Comparison of ENCODE assay signal across 19 mouse cellular contexts in the genomic region with DNA sequence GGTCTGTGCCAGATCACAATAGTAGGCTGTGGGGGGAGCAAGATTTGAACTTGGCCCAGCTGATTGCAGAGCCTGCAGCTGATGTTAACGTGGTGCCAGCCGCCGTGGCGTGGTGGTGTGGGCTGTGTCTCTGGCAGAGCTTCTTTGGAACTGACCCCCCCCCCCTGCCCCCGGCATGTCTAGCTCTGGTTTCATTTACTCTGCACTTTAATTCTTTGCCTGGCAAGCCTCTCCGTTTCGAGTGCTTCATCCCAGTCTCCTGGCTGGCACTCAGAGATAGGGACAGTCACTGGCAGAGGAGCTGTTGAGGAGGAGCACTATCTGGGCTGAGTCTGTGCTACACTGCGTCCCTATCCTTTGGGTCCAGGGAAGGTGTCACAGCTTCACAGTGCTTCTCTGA.
A peak's percentile ranks its signal among the peaks of the same experiment; 100 is the strongest.
DNase-seq lines count a peak whose midpoint lies in the region; ATAC-seq lines count a peak whose summit lies in the region.
"Had no signal": no experiment of that assay in that cellular context is flagged by ENCODE, and none has a peak within 500 bp of the region (broad histone marks: within the 10 kb centered on the region; RNA-seq: fewer than 3 reads in every experiment).

No protein-coding gene starts in this region.

- H3K36me3 ChIP-seq in hindbrain, embryonic 10.5 days = no peaks in the 10 kb centered on the region
- H3K36me3 ChIP-seq in hindbrain, embryonic 14.5 days (replicated peaks; ENCODE audit: control insufficient read depth, insufficient read depth) = no peaks in the 10 kb centered on the region
- H3K36me3 ChIP-seq in neural tube, embryonic 13.5 days = no peaks in the 10 kb centered on the region
- no peaks in the 10 kb centered on the region for H3K36me3 ChIP-seq in heart, embryonic 12.5 days
- H3K36me3 ChIP-seq: embryonic facial prominence, embryonic 12.5 days; forebrain, embryonic 15.5 days; intestine, embryonic 15.5 days had no signal

- H3K9ac ChIP-seq in hindbrain, embryonic 14.5 days = no peak overlapping the region
- peak overlapping the region; percentile 8; the same call in 1 of the 2 replicates for H3K9ac ChIP-seq in neural tube, embryonic 13.5 days
- no peak overlapping the region for H3K9ac ChIP-seq in heart, embryonic 12.5 days
- H3K9ac ChIP-seq: embryonic facial prominence, embryonic 12.5 days; forebrain, embryonic 15.5 days; intestine, embryonic 15.5 days had no signal

- no peaks in the 10 kb centered on the region for H3K9me3 ChIP-seq in hindbrain, embryonic 10.5 days
- no peaks in the 10 kb centered on the region for H3K9me3 ChIP-seq in hindbrain, embryonic 14.5 days (ENCODE audit: control insufficient read depth, low read length)
- no peaks in the 10 kb centered on the region for H3K9me3 ChIP-seq in neural tube, embryonic 13.5 days
- H3K9me3 ChIP-seq in heart, embryonic 12.5 days (replicated peaks) = no peaks in the 10 kb centered on the region
- H3K9me3 ChIP-seq: embryonic facial prominence, embryonic 12.5 days; forebrain, embryonic 15.5 days; intestine, embryonic 15.5 days had no signal

- no peak for ATAC-seq in hindbrain, embryonic 14.5 days (ENCODE audit: low FRiP score)
- ATAC-seq in neural tube, embryonic 13.5 days (ENCODE audit: low read depth) = no peak
- ATAC-seq in heart, embryonic 12.5 days (ENCODE audit: insufficient number of reproducible peaks, low FRiP score) = no peak
- ATAC-seq: forebrain, embryonic 15.5 days; intestine, embryonic 15.5 days had no signal

- H3K4me3 ChIP-seq in hindbrain, embryonic 10.5 days = no peak overlapping the region
- H3K4me3 ChIP-seq in hindbrain, embryonic 14.5 days (replicated peaks; ENCODE audit: low read length) = no peak overlapping the region
- H3K4me3 ChIP-seq in neural tube, embryonic 13.5 days = no peak overlapping the region
- H3K4me3 ChIP-seq in heart, embryonic 12.5 days = no peak overlapping the region
- H3K4me3 ChIP-seq: embryonic facial prominence, embryonic 12.5 days; forebrain, embryonic 15.5 days; intestine, embryonic 15.5 days had no signal

- H3K27me3 ChIP-seq in hindbrain, embryonic 10.5 days (ENCODE audit: insufficient read depth, poor library complexity, severe bottlenecking) = no peaks in the 10 kb centered on the region; the same call in 1 of the 2 replicates
- H3K27me3 ChIP-seq in hindbrain, embryonic 14.5 days (ENCODE audit: control insufficient read depth, insufficient read depth, low read length) = no peaks in the 10 kb centered on the region
- no peaks in the 10 kb centered on the region for H3K27me3 ChIP-seq in neural tube, embryonic 13.5 days
- H3K27me3 ChIP-seq in heart, embryonic 12.5 days (replicated peaks) = no peaks in the 10 kb centered on the region
- H3K27me3 ChIP-seq: intestine, embryonic 15.5 days had no signal

- peaks cover 59% of the 10 kb centered on the region for H3K4me1 ChIP-seq in hindbrain, embryonic 10.5 days (replicated peaks)
- peaks cover 35% of the 10 kb centered on the region for H3K4me1 ChIP-seq in hindbrain, embryonic 14.5 days (replicated peaks; ENCODE audit: control insufficient read depth, insufficient read depth, low read length)
- peaks cover 62% of the 10 kb centered on the region for H3K4me1 ChIP-seq in neural tube, embryonic 13.5 days (replicated peaks)
- peaks cover 48% of the 10 kb centered on the region for H3K4me1 ChIP-seq in heart, embryonic 12.5 days (replicated peaks)

- 85% methylated on average over 8 of the region's 8 CpGs for WGBS in hindbrain, embryonic 10.5 days
- WGBS in hindbrain, embryonic 14.5 days = 77% methylated on average over 8 of the region's 8 CpGs
- 84% methylated on average over 8 of the region's 8 CpGs for WGBS in neural tube, embryonic 13.5 days
- WGBS in heart, embryonic 12.5 days = 52% methylated on average over 8 of the region's 8 CpGs

- peak overlapping the region; percentile 17; the same call in 1 of the 2 replicates for H3K27ac ChIP-seq in hindbrain, embryonic 10.5 days
- H3K27ac ChIP-seq in hindbrain, embryonic 14.5 days = no peak overlapping the region
- no peak overlapping the region for H3K27ac ChIP-seq in neural tube, embryonic 13.5 days (replicated peaks)
- H3K27ac ChIP-seq in heart, embryonic 12.5 days (ENCODE audit: poor library complexity, severe bottlenecking) = no peak overlapping the region
- H3K27ac ChIP-seq: embryonic facial prominence, embryonic 12.5 days; forebrain, embryonic 15.5 days; intestine, embryonic 15.5 days had no signal

- H3K4me2 ChIP-seq in hindbrain, embryonic 14.5 days (replicated peaks) = no peak overlapping the region
- H3K4me2 ChIP-seq in neural tube, embryonic 13.5 days = no peak overlapping the region
- H3K4me2 ChIP-seq in heart, embryonic 12.5 days = no peak overlapping the region
- H3K4me2 ChIP-seq: embryonic facial prominence, embryonic 12.5 days; forebrain, embryonic 15.5 days; intestine, embryonic 15.5 days had no signal

- DNase-seq in hindbrain, embryonic 10.5 days (ENCODE audit: low spot score) = no peak
- DNase-seq in hindbrain, embryonic 14.5 days (ENCODE audit: low spot score) = no peak
- DNase-seq in neural tube, embryonic 10.5 days (ENCODE audit: extremely low spot score, low spot score) = no peak
- peak; percentile 11 for DNase-seq in gastrocnemius, postnatal 10 days
- peak; percentile 55 for DNase-seq in skeletal muscle tissue, adult 2 months (ENCODE audit: low read depth, low spot score)
- no peak for DNase-seq in kidney, adult 8-10 months
- DNase-seq: adrenal gland, adult 2 months; adrenal gland, postnatal 36 days; cerebellum, adult 18-20 months; cerebellum, postnatal 14 days; heart, adult 11 months; heart, postnatal 10 days; heart, postnatal 4 days; kidney, adult 18-20 months had no signal

Comparison
In these comparisons a context has a peak if more than half of its experiments do, and no peak if none do; other contexts are left out.
1. DNase-seq: peak in gastrocnemius, postnatal 10 days (single experiment) and skeletal muscle tissue, adult 2 months (single experiment); none in hindbrain, embryonic 10.5 days (single experiment), hindbrain, embryonic 14.5 days (single experiment), neural tube, embryonic 10.5 days (single experiment) and kidney, adult 8-10 months (0 of 2).